8 mouse cellular contexts compared by ENCODE assay signal in genomic region chrX:100597439-100597838, GRCm38 (mm10). TPM values are rescaled to one million over a fixed set of nuclear protein-coding genes. Genes with fewer than 3 reads are reported as not detected.
DNase-seq lines count a peak whose midpoint lies in the region; ATAC-seq lines count a peak whose summit lies in the region.

No protein-coding gene starts in this region.

- 29% methylated on average over 5 of the region's 5 CpGs for WGBS in midbrain, embryonic 11.5 days
- WGBS in midbrain, embryonic 15.5 days, result 29% methylated on average over 5 of the region's 5 CpGs

- ATAC-seq in midbrain, embryonic 11.5 days (ENCODE audit: low FRiP score), result 0 out of 2 replicates have a peak, but pooled peaks have one; percentile 48
- no peak for ATAC-seq in midbrain, embryonic 15.5 days (replicated peaks)
- peak; percentile 85 for ATAC-seq in frontal cortex, adult (ENCODE audit: low TSS enrichment)

- H3K4me3 ChIP-seq in midbrain, embryonic 11.5 days (ENCODE audit: low read depth, low read length), result no peak overlapping the region
- no peak overlapping the region for H3K4me3 ChIP-seq in midbrain, embryonic 15.5 days

- H3K27ac ChIP-seq in midbrain, embryonic 11.5 days (ENCODE audit: low read depth, low read length), result no peak overlapping the region
- no peak overlapping the region for H3K27ac ChIP-seq in midbrain, embryonic 15.5 days

- peaks cover 3% of the 10 kb centered on the region for H3K27me3 ChIP-seq in midbrain, embryonic 11.5 days (ENCODE audit: control insufficient read depth, insufficient read depth, low read length)
- H3K27me3 ChIP-seq in midbrain, embryonic 15.5 days (replicated peaks), result peaks cover 15% of the 10 kb centered on the region

- H3K4me1 ChIP-seq in midbrain, embryonic 11.5 days (ENCODE audit: control insufficient read depth, insufficient read depth, low read length), result no peaks in the 10 kb centered on the region
- no peaks in the 10 kb centered on the region for H3K4me1 ChIP-seq in midbrain, embryonic 15.5 days

- H3K36me3 ChIP-seq in midbrain, embryonic 11.5 days (ENCODE audit: control insufficient read depth, insufficient read depth, low read length), result no peaks in the 10 kb centered on the region
- H3K36me3 ChIP-seq in midbrain, embryonic 15.5 days (replicated peaks), result no peaks in the 10 kb centered on the region

- no peaks in the 10 kb centered on the region for H3K9me3 ChIP-seq in midbrain, embryonic 11.5 days (ENCODE audit: control insufficient read depth, low read length)
- no peaks in the 10 kb centered on the region for H3K9me3 ChIP-seq in midbrain, embryonic 15.5 days

- peak; percentile 85 for DNase-seq in midbrain, embryonic 11.5 days (ENCODE audit: low spot score, missing footprints)
- peak; percentile 60 for DNase-seq in adrenal gland, postnatal 10 days
- DNase-seq in kidney, postnatal 25 days, result peak; percentile 63 to 68
- DNase-seq in lung, postnatal 10 days, result peak; percentile 68
- no peak for DNase-seq in spleen, postnatal 36 days (ENCODE audit: low spot score in 2 of 2)
- no peak for DNase-seq in cerebellum, adult 9-11 months

- no peak overlapping the region for H3K4me2 ChIP-seq in midbrain, embryonic 11.5 days
- H3K4me2 ChIP-seq in midbrain, embryonic 15.5 days, result no peak overlapping the region

- no peak overlapping the region for H3K9ac ChIP-seq in midbrain, embryonic 11.5 days (ENCODE audit: low read length)
- H3K9ac ChIP-seq in midbrain, embryonic 15.5 days, result no peak overlapping the region

RNA-seq across cellular contexts. Expression of gene P2ry4, which starts 2.8 kb away (rescaled TPM):
- not detected in 2 replicates for polyA plus RNA-seq in midbrain, embryonic 11.5 days (2014; fragmentation: Nextera tagmentation; extraction: Ambion mirVana)
- polyA plus RNA-seq in midbrain, embryonic 15.5 days (2015; fragmentation: Nextera tagmentation; extraction: Ambion mirVana), result not detected in 2 replicates
- total RNA-seq in adrenal gland, postnatal 10 days (2021), result 1 to 10 TPM in 1 of 2 experiments, under 1 TPM in 1; 0.45 to 1.3 TPM

RNA-seq across cellular contexts. Expression of gene Arr3, which starts 7.9 kb away (rescaled TPM):
- polyA plus RNA-seq in midbrain, embryonic 11.5 days (2014; fragmentation: Nextera tagmentation; extraction: Ambion mirVana), result not detected in 2 replicates
- polyA plus RNA-seq in midbrain, embryonic 15.5 days (2015; fragmentation: Nextera tagmentation; extraction: Ambion mirVana), result not detected in 2 replicates
- total RNA-seq in adrenal gland, postnatal 10 days (2021), result not detected

RNA-seq across cellular contexts. Expression of gene Awat1, which starts 25.4 kb away (rescaled TPM):
- not detected in 2 replicates for polyA plus RNA-seq in midbrain, embryonic 11.5 days (2014; fragmentation: Nextera tagmentation; extraction: Ambion mirVana)
- polyA plus RNA-seq in midbrain, embryonic 15.5 days (2015; fragmentation: Nextera tagmentation; extraction: Ambion mirVana), result not detected in 2 replicates
- total RNA-seq in adrenal gland, postnatal 10 days (2021), result not detected

RNA-seq across cellular contexts. Expression of gene Kif4, which starts 28.1 kb away (rescaled TPM):
- 52.3 and 58.7 TPM in 2 replicates for polyA plus RNA-seq in midbrain, embryonic 11.5 days (2014; fragmentation: Nextera tagmentation; extraction: Ambion mirVana)
- 4.0 and 4.6 TPM in 2 replicates for polyA plus RNA-seq in midbrain, embryonic 15.5 days (2015; fragmentation: Nextera tagmentation; extraction: Ambion mirVana)
- 1 to 10 TPM; 7.0 to 8.0 TPM for total RNA-seq in adrenal gland, postnatal 10 days (2021)

RNA-seq across cellular contexts. Expression of gene Pdzd11, which starts 28.9 kb away (rescaled TPM):
- 148 and 161 TPM in 2 replicates for polyA plus RNA-seq in midbrain, embryonic 11.5 days (2014; fragmentation: Nextera tagmentation; extraction: Ambion mirVana)
- polyA plus RNA-seq in midbrain, embryonic 15.5 days (2015; fragmentation: Nextera tagmentation; extraction: Ambion mirVana), result 94.0 and 98.2 TPM in 2 replicates
- total RNA-seq in adrenal gland, postnatal 10 days (2021), result 10 to 100 TPM; 41.0 to 41.9 TPM

Comparison
In these comparisons a context has a peak if more than half of its experiments do, and no peak if none do; other contexts are left out.
1. DNase-seq: peak in midbrain, embryonic 11.5 days (single experiment), adrenal gland, postnatal 10 days (single experiment), kidney, postnatal 25 days (2 of 2) and lung, postnatal 10 days (single experiment); none in spleen, postnatal 36 days (0 of 2) and cerebellum, adult 9-11 months (single experiment).